Mouse (Mus musculus) embryonic facial prominence, embryonic 10.5 days (tissue): Measurements from ENCODE around the gene Gpr157. TPM values are rescaled to one million over a fixed set of nuclear protein-coding genes. Genes with fewer than 3 reads are reported as not detected.

Source experiments
- DNase-seq: peaks from one replicate; pipeline ENCODE4 v3.0.0-alpha.2; 2017; ENCODE audit warnings: low spot score
- H3K27ac ChIP-seq: fragments of 300-500 bp; sonication (generic); replicated peaks from 2 replicates; pipeline ENCODE4 v1.5.1; 2016; ENCODE audit warnings: mild to moderate bottlenecking
- H3K27me3 ChIP-seq: fragments of 300-500 bp; sonication (generic); replicated peaks from 2 replicates; pipeline ENCODE4 v1.6.1; 2016; ENCODE audit warnings: low read depth, mild to moderate bottlenecking; ENCODE audit not compliant: poor library complexity, severe bottlenecking
- H3K36me3 ChIP-seq: fragments of 300-500 bp; sonication (generic); replicated peaks from 2 replicates; pipeline ENCODE4 v1.6.1; 2016; ENCODE audit warnings: mild to moderate bottlenecking, moderate library complexity
- H3K4me1 ChIP-seq: fragments of 300-500 bp; sonication (generic); 2 replicates; pipeline ENCODE4 v1.6.1; 2016
- H3K4me3 ChIP-seq: fragments of 300-500 bp; sonication (generic); 2 replicates; pipeline ENCODE4 v1.5.1; 2016; ENCODE audit warnings: mild to moderate bottlenecking, moderate library complexity
- H3K9me3 ChIP-seq: fragments of 300-500 bp; sonication (generic); 2 replicates; pipeline ENCODE4 v1.6.1; 2016; ENCODE audit warnings: mild to moderate bottlenecking
- WGBS: fragments of 180-500 bp; shearing (Covaris S2); methylation state at CpG from one replicate; pipeline ENCODE4 v1.1.7; 2016; 5-methylcytosine and 5-hydroxymethylcytosine counted together
- polyA plus RNA-seq: library from polyadenylated mRNA; unstranded; fragments of >200 nt; fragmentation: Nextera tagmentation; extraction: Ambion mirVana; gene quantifications from 2 replicates; pipeline ENCODE4 v1.2.1, GENCODE M21; 2016

The Gpr157 gene
- polyA plus RNA-seq, 1 experiment from 2014 or later, result 0.55 TPM

DNA sequence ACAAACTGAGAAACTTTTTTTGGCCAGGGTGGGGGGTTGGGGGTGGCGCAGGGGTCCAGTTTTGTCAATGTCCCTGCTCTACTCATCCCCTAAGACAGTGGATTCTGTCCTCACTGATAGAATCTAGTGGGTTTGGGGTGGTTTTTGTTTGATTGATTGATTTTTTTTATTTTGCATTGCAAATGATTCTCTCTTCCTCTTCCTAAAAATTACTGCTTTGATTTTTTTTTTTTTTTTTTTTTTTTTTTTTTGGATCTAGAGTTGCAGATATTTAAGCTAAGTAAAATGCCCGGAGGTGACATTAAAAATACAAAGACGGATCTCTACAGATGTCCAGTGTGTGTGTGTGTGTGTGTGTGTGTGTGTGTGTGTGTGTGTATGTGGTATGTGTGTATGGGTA, 34.8 kb upstream of the Gpr157 start:
- 93% methylated on average over 3 of the region's 3 CpGs for WGBS
- H3K36me3 ChIP-seq, result peaks cover 1% of the 10 kb centered on the region; the same call in 1 of the 2 replicates
- no peak for DNase-seq
- no peak overlapping the region for H3K27ac ChIP-seq
- peaks cover 52% of the 10 kb centered on the region for H3K27me3 ChIP-seq
- H3K4me1 ChIP-seq, result peaks cover 28% of the 10 kb centered on the region
- H3K9me3 ChIP-seq, result 0 out of 2 replicates have a peak, but pooled peaks cover 4% of the 10 kb centered on the region
- no peak overlapping the region for H3K4me3 ChIP-seq

DNA sequence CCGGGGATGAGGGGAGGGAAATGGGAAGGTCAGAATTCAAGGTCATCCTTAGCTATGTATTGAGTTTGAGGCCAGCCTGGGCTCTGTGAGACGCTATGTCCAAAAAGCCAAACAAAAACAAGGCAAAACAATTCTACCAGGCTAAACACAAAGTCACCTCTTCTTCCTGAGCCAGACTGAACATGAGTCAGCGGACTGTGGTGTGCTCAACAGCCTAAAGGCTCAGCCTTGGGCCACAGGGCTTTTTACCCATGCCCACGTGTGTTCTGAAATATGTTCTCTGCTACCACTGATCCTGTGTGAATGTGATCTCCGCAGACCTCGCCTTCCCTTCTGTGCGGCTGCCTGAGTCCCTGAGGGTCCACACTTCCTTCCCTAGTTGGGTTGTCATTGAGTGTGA, 31.0 kb upstream of the Gpr157 start:
- Histone ChIP-seq H3K9me3 (no peaks in the 10 kb centered on the region), H3K36me3 (peaks cover 3% of the 10 kb centered on the region; the same call in 1 of the 2 replicates), H3K27ac (no peak overlapping the region), H3K4me3 (no peak overlapping the region), H3K27me3 (peaks cover 17% of the 10 kb centered on the region), H3K4me1 (peaks cover 18% of the 10 kb centered on the region)
- 80% methylated on average over 7 of the region's 7 CpGs for WGBS
- DNase-seq, result no peak

DNA sequence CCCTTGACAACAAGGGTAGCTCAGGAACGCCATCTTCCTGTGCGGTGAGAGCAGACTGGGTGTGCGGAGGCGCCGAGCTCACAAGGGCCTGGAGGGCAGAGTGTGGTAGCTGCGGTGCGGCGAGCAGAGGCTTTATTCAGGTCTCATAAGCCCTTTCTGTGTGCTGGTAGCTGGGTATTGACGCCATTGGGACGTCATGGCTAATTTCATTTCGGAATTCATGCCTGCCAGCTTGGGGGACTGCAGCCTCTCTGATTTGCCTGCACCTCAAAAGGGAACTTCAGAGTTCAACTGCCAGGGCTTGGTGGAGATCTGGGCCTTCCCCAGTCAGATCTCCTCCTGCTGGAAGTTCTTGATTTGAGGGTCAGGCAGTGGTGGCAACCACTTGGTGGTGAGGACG, 29.4 kb upstream of the Gpr157 start:
- WGBS, result 92% methylated on average over 12 of the region's 12 CpGs

DNA sequence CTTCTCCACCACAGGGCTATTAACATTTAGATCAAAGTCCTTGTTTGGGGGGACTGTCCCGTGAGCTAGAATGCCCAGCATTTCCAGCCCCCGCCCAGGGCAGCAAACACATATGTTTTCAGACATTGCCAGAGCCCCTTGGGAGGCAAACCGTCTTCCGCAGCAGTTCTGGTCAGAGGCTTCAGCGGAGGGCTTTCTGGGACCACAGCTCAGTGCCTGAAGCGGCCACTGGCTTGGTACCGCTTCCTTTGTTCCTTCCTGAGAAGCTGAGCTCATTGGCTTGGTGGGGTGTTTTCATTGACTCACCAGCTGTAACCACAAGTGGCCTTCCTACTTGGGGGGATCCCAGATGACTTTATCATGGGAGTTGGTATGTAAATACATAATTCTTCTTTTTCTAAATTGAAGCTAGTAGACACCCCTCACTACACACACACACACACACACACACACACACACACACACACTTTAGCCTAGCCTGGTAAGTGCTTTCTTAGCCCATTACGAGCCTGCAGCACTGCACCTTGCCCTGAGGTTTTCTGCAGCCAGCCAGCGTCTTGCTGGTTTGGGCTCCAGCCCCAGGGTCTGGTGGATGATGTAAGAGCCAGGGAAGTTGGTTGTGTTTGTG, 27.2 kb upstream of the Gpr157 start:
- 44% methylated on average over 9 of the region's 9 CpGs for WGBS
- Histone ChIP-seq H3K27me3 (peaks cover 7% of the 10 kb centered on the region), H3K4me3 (no peak overlapping the region), H3K27ac (peak overlapping the region; percentile 54; the same call in 1 of the 2 replicates), H3K9me3 (no peaks in the 10 kb centered on the region), H3K36me3 (peaks cover 3% of the 10 kb centered on the region; the same call in 1 of the 2 replicates), H3K4me1 (peaks cover 25% of the 10 kb centered on the region)
- DNase-seq, result peak; percentile 28

More for the DNA sequence above, 29.4 kb upstream of the Gpr157 start:
- no peak for DNase-seq
- Histone ChIP-seq H3K36me3 (peaks cover 3% of the 10 kb centered on the region; the same call in 1 of the 2 replicates), H3K4me3 (no peak overlapping the region), H3K27ac (no peak overlapping the region), H3K9me3 (no peaks in the 10 kb centered on the region), H3K4me1 (peaks cover 25% of the 10 kb centered on the region), H3K27me3 (peaks cover 11% of the 10 kb centered on the region)

DNA sequence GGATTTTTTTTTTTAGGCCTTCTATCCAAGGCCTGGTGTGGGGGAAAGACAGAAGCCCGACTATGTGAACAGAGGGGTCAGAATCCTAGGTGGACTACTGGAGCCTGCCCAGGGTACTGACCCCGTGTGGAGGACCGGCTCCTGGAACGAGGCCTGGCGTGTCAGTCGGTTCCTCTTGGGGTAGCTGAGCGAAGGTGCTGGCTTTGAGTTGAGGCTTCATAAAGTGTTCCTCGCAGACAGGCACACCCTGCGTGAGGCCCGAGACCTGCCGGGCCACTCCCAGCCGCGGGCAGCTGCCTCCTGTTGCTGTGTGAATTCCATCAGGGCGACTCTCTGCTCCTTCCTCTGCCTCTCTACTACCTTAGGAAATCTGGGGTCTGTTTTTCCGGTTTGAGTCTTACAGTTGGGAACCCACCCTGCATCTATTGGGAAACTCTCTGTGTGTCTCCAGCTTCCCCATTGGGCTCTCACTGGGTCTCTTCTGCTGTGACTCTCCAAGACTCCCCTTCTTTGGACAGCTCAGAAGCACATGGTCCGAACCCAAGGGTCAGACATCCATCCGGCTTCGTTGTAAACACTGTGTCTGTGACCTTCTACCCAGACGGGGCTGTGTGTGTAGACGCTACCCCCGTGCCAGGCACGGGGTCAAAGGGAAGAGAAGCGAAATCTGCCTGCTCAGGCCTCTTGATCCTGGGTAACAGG, 26.5 kb upstream of the Gpr157 start:
- Histone ChIP-seq H3K36me3 (peaks cover 3% of the 10 kb centered on the region; the same call in 1 of the 2 replicates), H3K27ac (no peak overlapping the region; the same call in 1 of the 2 replicates), H3K4me1 (peaks cover 25% of the 10 kb centered on the region), H3K27me3 (peaks cover 7% of the 10 kb centered on the region), H3K4me3 (no peak overlapping the region), H3K9me3 (no peaks in the 10 kb centered on the region)
- WGBS, result 73% methylated on average over 23 of the region's 23 CpGs
- no peak for DNase-seq

DNA sequence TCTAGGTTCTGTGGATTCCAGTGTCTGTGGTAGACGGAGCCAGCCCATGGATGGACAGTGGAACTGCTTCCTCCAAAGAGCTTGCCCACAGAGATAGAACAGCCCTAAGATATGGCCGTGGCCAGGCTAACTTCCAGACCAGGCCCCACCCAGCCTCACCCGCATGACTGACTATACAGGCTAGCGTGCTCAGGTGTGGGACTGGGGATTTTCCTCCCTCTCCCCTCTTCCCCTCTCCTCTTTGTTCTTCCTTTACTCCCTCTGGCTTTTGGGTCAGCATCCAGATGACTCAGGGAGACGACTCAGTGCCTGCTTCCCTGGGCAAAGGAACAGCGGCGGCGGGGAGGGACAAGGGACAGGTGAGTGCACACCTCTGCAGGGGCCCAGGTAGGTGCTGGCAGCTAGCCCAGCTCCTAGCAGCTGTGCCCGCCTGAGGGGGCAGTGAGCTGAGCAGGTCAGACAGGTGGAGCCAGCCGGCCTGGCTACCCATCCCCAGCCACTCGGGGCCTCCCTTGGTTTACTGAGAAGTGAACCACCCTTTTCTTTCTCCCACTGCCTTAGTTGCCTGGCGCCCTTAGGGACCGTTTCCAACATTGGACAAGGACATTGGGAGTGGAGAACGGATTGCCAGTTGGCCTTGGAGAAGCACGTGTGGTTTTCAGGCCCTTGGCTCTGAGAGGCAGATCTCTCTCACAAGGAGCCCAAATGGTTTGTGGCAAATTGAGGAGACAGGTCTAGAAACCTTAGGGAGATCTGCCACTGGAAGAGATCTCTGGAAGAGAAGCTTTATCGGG, 25.5 kb upstream of the Gpr157 start:
- H3K4me1 ChIP-seq, result peaks cover 25% of the 10 kb centered on the region
- H3K36me3 ChIP-seq, result peaks cover 3% of the 10 kb centered on the region; the same call in 1 of the 2 replicates
- no peaks in the 10 kb centered on the region for H3K9me3 ChIP-seq
- no peak overlapping the region for H3K4me3 ChIP-seq
- no peak for DNase-seq
- H3K27me3 ChIP-seq, result peaks cover 7% of the 10 kb centered on the region
- H3K27ac ChIP-seq, result no peak overlapping the region
- 74% methylated on average over 16 of the region's 16 CpGs for WGBS

DNA sequence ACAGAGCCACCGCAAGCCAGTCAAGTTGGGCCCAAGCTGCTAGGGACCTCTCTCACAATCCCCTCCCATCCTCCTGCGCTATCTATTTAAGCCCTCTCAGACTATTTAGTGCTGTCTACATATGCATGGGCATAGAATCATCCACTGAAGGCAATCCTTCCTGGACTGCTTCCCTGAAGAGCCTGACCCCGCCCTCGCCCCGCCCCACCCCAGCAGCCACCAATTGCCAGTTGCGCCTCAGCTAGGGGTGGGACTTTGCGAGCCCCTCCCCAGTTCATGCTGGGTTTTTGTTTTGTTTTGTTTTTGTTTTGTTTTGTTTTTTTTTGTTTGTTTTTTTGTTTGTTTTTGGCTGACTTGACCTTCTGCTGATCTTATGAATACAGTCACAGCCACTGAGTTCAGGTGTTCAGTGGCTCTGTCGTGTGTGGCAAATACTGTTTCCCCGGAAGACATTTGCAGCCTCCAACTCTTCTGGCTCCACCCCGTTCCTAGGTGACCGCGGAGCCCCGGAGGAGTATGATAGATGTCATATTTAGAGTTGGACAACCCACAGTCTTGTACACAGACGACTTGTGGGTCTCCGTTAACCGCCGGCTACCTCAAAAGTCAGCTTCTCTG, 20.4 kb upstream of the Gpr157 start:
- DNase-seq, result no peak
- H3K27ac ChIP-seq, result no peak overlapping the region
- no peaks in the 10 kb centered on the region for H3K9me3 ChIP-seq
- peaks cover 19% of the 10 kb centered on the region for H3K4me1 ChIP-seq
- no peaks in the 10 kb centered on the region for H3K36me3 ChIP-seq
- whole genome bisulfite sequencing, result 85% methylated on average over 17 of the region's 17 CpGs
- H3K27me3 ChIP-seq, result no peaks in the 10 kb centered on the region; the same call in 1 of the 2 replicates
- no peak overlapping the region for H3K4me3 ChIP-seq

DNA sequence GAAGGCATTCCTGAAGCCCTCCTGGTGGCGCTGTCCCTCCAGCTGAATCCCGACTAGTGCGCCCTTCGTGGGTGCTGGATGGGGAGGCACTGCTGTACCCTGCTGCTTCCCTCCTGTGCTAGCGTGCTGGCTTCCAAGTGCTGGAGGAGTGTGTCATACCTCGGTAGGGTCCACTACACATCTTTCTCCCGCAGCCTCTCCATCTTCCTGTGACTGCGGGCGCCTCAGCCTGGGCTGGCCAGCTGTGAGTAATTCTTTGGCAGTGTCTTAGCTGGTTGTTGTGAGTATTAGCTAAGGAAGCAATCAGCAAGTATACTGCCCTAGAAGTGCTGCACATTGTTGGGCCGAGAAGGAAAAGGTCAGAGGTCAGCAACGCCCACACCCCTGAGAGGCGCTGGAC, 18.9 kb upstream of the Gpr157 start:
- Histone ChIP-seq H3K36me3 (no peaks in the 10 kb centered on the region), H3K9me3 (no peaks in the 10 kb centered on the region), H3K4me1 (peaks cover 18% of the 10 kb centered on the region), H3K4me3 (no peak overlapping the region), H3K27ac (no peak overlapping the region), H3K27me3 (peaks cover 4% of the 10 kb centered on the region; the same call in 1 of the 2 replicates)
- 68% methylated on average over 12 of the region's 12 CpGs for WGBS
- DNase-seq, result no peak

DNA sequence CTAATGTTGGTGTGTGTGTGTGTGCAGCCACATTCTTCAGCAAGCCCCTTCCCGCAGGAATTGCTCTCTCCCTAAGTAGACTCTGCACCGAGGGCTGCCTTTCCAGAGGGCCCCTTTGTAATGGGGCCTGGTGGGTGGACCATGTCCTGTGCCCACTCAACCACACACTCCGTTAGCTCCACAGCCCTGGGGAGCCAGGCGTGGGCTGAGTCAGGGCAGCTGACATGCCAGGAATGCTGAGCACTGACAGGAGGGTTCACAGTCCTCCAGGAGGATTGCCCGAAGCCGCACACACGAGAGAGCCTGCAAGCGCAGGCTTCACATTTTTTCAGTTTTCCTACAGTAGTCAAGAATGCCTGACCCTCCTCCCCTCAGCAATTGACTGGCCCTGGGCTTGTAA, 17.0 kb upstream of the Gpr157 start:
- Histone ChIP-seq H3K27ac (no peak overlapping the region; the same call in 1 of the 2 replicates), H3K9me3 (no peaks in the 10 kb centered on the region), H3K36me3 (no peaks in the 10 kb centered on the region), H3K4me1 (peaks cover 18% of the 10 kb centered on the region), H3K27me3 (peaks cover 4% of the 10 kb centered on the region; the same call in 1 of the 2 replicates), H3K4me3 (no peak overlapping the region)
- DNase-seq, result no peak
- WGBS, result 56% methylated on average over 8 of the region's 8 CpGs

DNA sequence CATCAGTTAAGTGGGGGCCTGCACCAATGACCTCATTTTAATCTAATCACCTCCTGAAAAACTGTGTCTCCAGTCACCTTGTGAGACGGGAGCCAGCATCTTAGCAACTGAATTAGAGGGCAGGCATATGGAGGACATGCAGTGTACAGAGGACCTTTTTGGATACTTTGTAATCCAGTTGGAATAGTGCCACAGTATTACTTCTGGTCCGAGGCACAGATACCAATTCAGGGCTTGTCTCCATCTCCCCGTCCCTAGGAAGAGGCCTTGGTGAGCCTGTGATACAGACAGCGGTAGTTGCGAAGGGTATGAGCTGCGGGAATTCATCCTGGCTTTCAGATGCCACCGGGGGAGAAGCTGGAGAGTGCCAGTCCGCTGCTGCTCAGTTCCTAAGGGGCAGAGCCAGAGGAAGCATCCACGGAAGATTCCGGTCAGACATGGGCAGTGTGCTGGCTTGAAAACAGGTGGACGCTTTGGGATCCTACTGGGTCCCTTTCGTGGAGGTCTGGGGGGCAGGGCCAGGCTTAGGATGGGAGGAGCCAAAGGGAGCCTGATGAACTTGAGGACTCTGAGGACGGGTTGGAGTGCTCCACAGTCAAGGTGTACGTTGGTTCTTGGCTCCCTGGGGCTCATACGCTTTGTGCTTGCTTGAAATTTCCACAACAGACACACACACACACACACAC, 14.6 kb upstream of the Gpr157 start:
- DNase-seq, result no peak

DNA sequence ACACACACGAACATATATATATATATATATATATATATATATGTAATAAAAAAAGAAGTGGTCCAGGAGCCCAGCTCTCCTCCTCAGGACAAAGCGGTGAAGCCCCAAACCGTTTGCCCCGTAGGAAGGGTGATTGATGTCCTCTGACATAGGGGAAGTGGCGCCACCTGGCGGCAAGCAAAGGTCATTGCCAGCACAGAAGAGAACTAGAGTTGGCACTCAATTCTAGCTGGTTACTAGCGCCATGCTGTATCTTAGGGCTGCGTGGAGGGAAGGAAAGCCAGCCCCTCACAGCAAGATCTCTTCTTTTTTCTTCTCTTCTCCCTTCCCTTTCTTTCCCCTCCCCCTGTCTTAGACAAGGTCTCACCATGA, 14.1 kb upstream of the Gpr157 start:
- Histone ChIP-seq H3K4me3 (no peak overlapping the region), H3K9me3 (no peaks in the 10 kb centered on the region), H3K4me1 (peaks cover 25% of the 10 kb centered on the region), H3K27me3 (peaks cover 4% of the 10 kb centered on the region; the same call in 1 of the 2 replicates), H3K36me3 (no peaks in the 10 kb centered on the region), H3K27ac (no peak overlapping the region)
- 14% methylated on average over 8 of the region's 8 CpGs for WGBS
- DNase-seq, result peak; percentile 64

More for the DNA sequence above, 14.6 kb upstream of the Gpr157 start:
- Histone ChIP-seq H3K4me3 (no peak overlapping the region), H3K27ac (no peak overlapping the region), H3K27me3 (peaks cover 4% of the 10 kb centered on the region; the same call in 1 of the 2 replicates), H3K36me3 (no peaks in the 10 kb centered on the region), H3K4me1 (peaks cover 25% of the 10 kb centered on the region), H3K9me3 (no peaks in the 10 kb centered on the region)
- 54% methylated on average over 15 of the region's 15 CpGs for WGBS
